Mouse (Mus musculus) forebrain, embryonic 11.5 days (tissue): ENCODE results near the gene Ninl. TPM values are rescaled to one million over a fixed set of nuclear protein-coding genes. Genes with fewer than 3 reads are reported as not detected.
"Not testable (repeated sequence)": the region's sequence is repeated elsewhere in the genome, so short reads cannot be mapped to it uniquely, and the experiment has no call there.

Experiments
- ATAC-seq: fragments of 200-750 bp; cut with Nextera tagmentation; replicated peaks from 2 replicates; pipeline ENCODE4 v1.8.0; 2017; ENCODE audit warnings: moderate TSS enrichment; ENCODE audit not compliant: low FRiP score
- DNase-seq: peaks from one replicate; pipeline ENCODE4 v3.0.0-alpha.2; 2017; ENCODE audit warnings: low spot score
- H3K27ac ChIP-seq: fragments of 300-500 bp; sonication (generic); 2 replicates; pipeline ENCODE4 v1.5.1; 2014; ENCODE audit warnings: low read depth, low read length
- H3K27me3 ChIP-seq: fragments of 300-500 bp; sonication (generic); 2 replicates; pipeline ENCODE4 v1.6.1; 2014; ENCODE audit warnings: mild to moderate bottlenecking, low read length, mixed read lengths; ENCODE audit not compliant: control insufficient read depth, insufficient read depth
- H3K36me3 ChIP-seq: fragments of 300-500 bp; sonication (generic); 2 replicates; pipeline ENCODE4 v1.6.1; 2014; ENCODE audit warnings: mild to moderate bottlenecking, low read length, moderate library complexity, mixed read lengths; ENCODE audit not compliant: control insufficient read depth, insufficient read depth
- H3K4me1 ChIP-seq: fragments of 300-500 bp; sonication (generic); replicated peaks from 2 replicates; pipeline ENCODE4 v1.6.1; 2014; ENCODE audit warnings: low read length, mixed read lengths; ENCODE audit not compliant: control insufficient read depth, insufficient read depth
- H3K4me2 ChIP-seq: fragments of 300-500 bp; sonication (generic); 2 replicates; pipeline ENCODE4 v1.6.1; 2014; ENCODE audit warnings: low read depth, mild to moderate bottlenecking, low read length, moderate library complexity, mixed read lengths; ENCODE audit not compliant: severe bottlenecking
- H3K4me3 ChIP-seq: fragments of 300-500 bp; sonication (generic); 2 replicates; pipeline ENCODE4 v1.5.1; 2014; ENCODE audit warnings: low read depth, low read length
- H3K9ac ChIP-seq: fragments of 300-500 bp; sonication (generic); 2 replicates; pipeline ENCODE4 v1.6.1; 2014; ENCODE audit warnings: low read length
- H3K9me3 ChIP-seq: fragments of 300-500 bp; sonication (generic); 2 replicates; pipeline ENCODE4 v1.6.1; 2016; ENCODE audit warnings: low read length, mixed read lengths; ENCODE audit not compliant: control insufficient read depth
- WGBS: fragments of 180-500 bp; shearing (Covaris S2); extraction: QIAGEN DNeasy Blood & Tissue Kit; methylation state at CpG from one replicate; pipeline ENCODE4 v1.1.7; 2014; 5-methylcytosine and 5-hydroxymethylcytosine counted together
- polyA plus RNA-seq: library from polyadenylated mRNA; unstranded; fragments of >200 nt; fragmentation: Nextera tagmentation; extraction: Ambion mirVana; gene quantifications from 2 replicates; pipeline ENCODE4 v1.2.1, GENCODE M21; 2014

Gene Ninl
- polyA plus RNA-seq, 1 experiment from 2014 or later, result 26.7 TPM

DNA sequence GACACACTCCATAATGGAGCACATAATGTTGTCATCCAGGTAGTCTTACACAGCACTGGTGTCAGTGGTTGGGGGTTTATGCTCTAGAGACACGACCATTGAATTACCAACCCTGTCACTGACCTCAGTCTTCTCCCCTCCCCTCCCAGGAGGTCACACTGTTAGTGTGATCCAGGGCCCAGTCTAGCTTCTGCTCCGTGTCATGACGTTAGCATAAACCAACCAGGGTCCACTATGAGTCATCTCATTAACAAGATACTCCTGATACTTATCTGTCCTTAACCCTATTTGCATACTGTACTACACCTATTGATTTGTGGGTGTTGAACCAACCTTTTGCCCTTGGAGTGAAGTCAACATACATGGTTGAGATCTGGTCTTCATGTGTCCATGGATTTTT is 120.5 kb downstream of the Ninl start:
- WGBS, result 91% methylated on average over 3 of the region's 3 CpGs
- Histone ChIP-seq H3K27ac (no peak overlapping the region), H3K9me3 (no peaks in the 10 kb centered on the region), H3K4me2 (no peak overlapping the region), H3K36me3 (no peaks in the 10 kb centered on the region; the same call in 1 of the 2 replicates), H3K9ac (no peak overlapping the region), H3K4me3 (no peak overlapping the region), H3K27me3 (no peaks in the 10 kb centered on the region), H3K4me1 (no peaks in the 10 kb centered on the region)
- DNase-seq (no peak), ATAC-seq (peak; percentile 51; the same call in 1 of the 2 replicates)

- Histone ChIP-seq H3K4me3 (no peak overlapping the region), H3K9me3 (no peaks in the 10 kb centered on the region), H3K9ac (no peak overlapping the region), H3K4me1 (no peaks in the 10 kb centered on the region), H3K27ac (no peak overlapping the region), H3K27me3 (no peaks in the 10 kb centered on the region), H3K36me3 (no peaks in the 10 kb centered on the region; the same call in 1 of the 2 replicates), H3K4me2 (no peak overlapping the region)
- no peak for DNase-seq
- WGBS, result 93% methylated on average over 5 of the region's 5 CpGs
- ATAC-seq, result no peak
Observed at GRCm38 (mm10) chr2:150915786-150916185, 123.4 kb downstream of the Ninl start.

- no peaks in the 10 kb centered on the region for H3K9me3 ChIP-seq
- WGBS, result 86% methylated on average over 4 of the region's 4 CpGs
- H3K27me3 ChIP-seq, result no peaks in the 10 kb centered on the region
- H3K4me3 ChIP-seq, result no peak overlapping the region
- DNase-seq, result no peak
- no peak for ATAC-seq
- no peaks in the 10 kb centered on the region for H3K4me1 ChIP-seq
- H3K9ac ChIP-seq, result no peak overlapping the region
- no peak overlapping the region for H3K4me2 ChIP-seq
- no peaks in the 10 kb centered on the region; the same call in 1 of the 2 replicates for H3K36me3 ChIP-seq
- H3K27ac ChIP-seq, result no peak overlapping the region
Observed at GRCm38 (mm10) chr2:150914781-150915515, 124.2 kb downstream of the Ninl start.

- Histone ChIP-seq H3K27me3 (no peaks in the 10 kb centered on the region), H3K9me3 (no peaks in the 10 kb centered on the region), H3K4me3 (peak overlapping the region; percentile 64), H3K4me1 (no peaks in the 10 kb centered on the region), H3K27ac (no peak overlapping the region; the same call in 1 of the 2 replicates), H3K4me2 (peak overlapping the region; percentile 71), H3K36me3 (no peaks in the 10 kb centered on the region), H3K9ac (peak overlapping the region; percentile 85)
- ATAC-seq (peak; percentile 25), DNase-seq (no peak)
- 62% methylated on average over 7 of the region's 10 CpGs for WGBS
Observed at GRCm38 (mm10) chr2:150910295-150910881, 128.8 kb downstream of the Ninl start.

- Histone ChIP-seq H3K4me1 (no peaks in the 10 kb centered on the region), H3K27ac (peak overlapping the region; percentile 94), H3K9ac (peak overlapping the region; percentile 85), H3K27me3 (no peaks in the 10 kb centered on the region), H3K4me2 (peak overlapping the region; percentile 71), H3K9me3 (no peaks in the 10 kb centered on the region), H3K36me3 (no peaks in the 10 kb centered on the region), H3K4me3 (peak overlapping the region; percentile 64)
- ATAC-seq, result peak; percentile 94
- under 1% methylated on average over 35 of the region's 35 CpGs for WGBS
- DNase-seq, result peak; percentile 95
Observed at GRCm38 (mm10) chr2:150909429-150910039, 129.6 kb downstream of the Ninl start.

GRCm38 (mm10) chr2:150908881-150909280 is 130.3 kb downstream of the Ninl start:
- peak overlapping the region; percentile 71; the same call in 1 of the 2 replicates for H3K4me2 ChIP-seq
- not testable (repeated sequence) for H3K9me3 ChIP-seq, H3K9ac ChIP-seq, ATAC-seq, H3K27ac ChIP-seq, DNase-seq, H3K36me3 ChIP-seq, H3K27me3 ChIP-seq, H3K4me1 ChIP-seq
- 50% methylated on average over 6 of the region's 6 CpGs for WGBS
- peak overlapping the region; percentile 64; the same call in 1 of the 2 replicates for H3K4me3 ChIP-seq

GRCm38 (mm10) chr2:150904936-150905450 is 134.2 kb downstream of the Ninl start, which contains the start of gene Gins1:
TSS of gene Gins1 (plus strand) at chr2:150905400.
- Histone ChIP-seq H3K4me1 (peaks cover 3% of the 10 kb centered on the region), H3K27ac (peak within 1 kb of the TSS; percentile 70; the same call in 1 of the 2 replicates), H3K4me3 (peak within 1 kb of the TSS; percentile 85), H3K9ac (peak within 1 kb of the TSS; percentile 87), H3K36me3 (no peaks in the 10 kb centered on the region), H3K4me2 (peak within 1 kb of the TSS; percentile 84), H3K9me3 (no peaks in the 10 kb centered on the region), H3K27me3 (no peaks in the 10 kb centered on the region)
- 42% methylated on average over 9 of the region's 9 CpGs for WGBS
- ATAC-seq (no peak), DNase-seq (no peak)

DNA sequence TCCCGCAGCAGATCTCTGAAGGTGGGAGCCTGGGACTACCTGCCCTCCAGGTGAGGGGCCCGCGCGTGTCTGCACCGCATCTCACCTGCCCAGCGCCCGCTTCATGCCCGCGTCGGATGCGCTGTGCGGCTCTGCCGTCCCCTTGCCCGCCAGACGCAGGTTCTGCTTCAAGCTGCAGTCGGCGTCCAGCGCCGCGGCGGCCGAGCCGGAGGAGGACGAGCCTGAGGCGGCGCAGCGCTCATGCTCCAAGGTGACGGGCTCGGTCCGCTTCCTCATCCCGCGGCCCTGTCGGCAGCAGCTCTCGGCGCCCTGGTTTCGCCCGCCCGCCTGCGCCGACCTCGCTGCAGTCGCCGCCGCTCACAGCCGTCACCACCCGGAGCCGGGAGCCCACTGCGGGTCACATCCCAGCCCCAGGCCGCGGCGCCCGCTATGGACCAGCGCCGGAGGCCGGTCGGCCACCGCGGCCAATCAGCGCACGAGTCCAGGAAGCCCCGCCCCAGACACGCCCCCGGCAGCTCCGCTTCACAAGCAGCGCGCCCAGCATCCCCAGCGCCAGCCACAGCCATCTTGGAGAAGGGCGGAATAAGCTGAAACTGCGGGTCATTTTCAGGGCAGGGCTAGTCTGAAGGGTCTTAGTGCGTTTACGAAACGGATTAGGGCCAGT is 134.8 kb downstream of the Ninl start, which contains the start of gene Abhd12:
TSS of gene Abhd12 (minus strand) at position 470 of the 664 bp plus-strand sequence.
- Histone ChIP-seq H3K36me3 (no peaks in the 10 kb centered on the region), H3K27ac (peak within 1 kb of the TSS; percentile 70; the same call in 1 of the 2 replicates), H3K4me3 (peak within 1 kb of the TSS; percentile 85), H3K9ac (peak within 1 kb of the TSS; percentile 87), H3K9me3 (no peaks in the 10 kb centered on the region), H3K4me2 (peak within 1 kb of the TSS; percentile 84), H3K27me3 (no peaks in the 10 kb centered on the region), H3K4me1 (peaks cover 3% of the 10 kb centered on the region)
- WGBS, result under 1% methylated on average over 68 of the region's 72 CpGs
- peak; percentile 99 for DNase-seq
- peak; percentile 98 for ATAC-seq
